Comparison of ENCODE assay signal across 10 mouse cellular contexts in the genomic region with DNA sequence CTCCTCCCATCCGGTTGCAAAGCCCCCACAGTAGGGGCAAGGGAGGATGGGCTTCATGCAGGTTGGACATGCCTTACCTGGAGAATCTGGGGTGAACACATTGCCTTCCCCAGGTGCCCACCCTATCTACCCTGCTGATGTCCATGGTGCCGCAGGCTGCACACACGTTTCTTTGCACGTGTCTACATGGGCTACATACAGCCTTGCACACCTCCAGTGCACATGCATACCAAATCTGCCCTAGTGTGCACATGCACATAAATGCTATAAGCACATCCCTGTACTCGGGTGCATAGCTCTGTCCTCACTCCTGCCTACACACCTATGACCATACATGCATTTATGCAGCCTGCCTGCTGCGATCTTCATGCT. TPM values are rescaled to one million over a fixed set of nuclear protein-coding genes. Genes with fewer than 3 reads are reported as not detected.
A peak's percentile ranks its signal among the peaks of the same experiment; 100 is the strongest.
DNase-seq lines count a peak whose midpoint lies in the region; ATAC-seq and TF ChIP-seq lines count a peak whose summit lies in the region.
"Had no signal": no experiment of that assay in that cellular context is flagged by ENCODE, and none has a peak within 500 bp of the region (broad histone marks: within the 10 kb centered on the region; RNA-seq: fewer than 3 reads in every experiment).

No protein-coding gene starts in this region.

- H3K27ac ChIP-seq in stomach, embryonic 14.5 days (ENCODE audit: low read length) = no peak overlapping the region
- H3K27ac ChIP-seq in stomach, postnatal 0 days (replicated peaks) = no peak overlapping the region
- H3K27ac ChIP-seq in limb, embryonic 15.5 days = no peak overlapping the region

- no peaks in the 10 kb centered on the region for H3K36me3 ChIP-seq in stomach, embryonic 14.5 days (ENCODE audit: control insufficient read depth, insufficient read depth, low read length)
- H3K36me3 ChIP-seq in stomach, postnatal 0 days (ENCODE audit: control insufficient read depth, insufficient read depth, low read length) = no peaks in the 10 kb centered on the region
- no peaks in the 10 kb centered on the region for H3K36me3 ChIP-seq in limb, embryonic 15.5 days

- TF ChIP-seq CTCF in stomach, postnatal 0 days (IDR thresholded peaks at IDR 0.05; ENCODE audit: low read depth) = no peak

- H3K9ac ChIP-seq in stomach, embryonic 14.5 days (replicated peaks; ENCODE audit: low read depth, low read length) = no peak overlapping the region
- H3K9ac ChIP-seq in stomach, postnatal 0 days (ENCODE audit: low read length) = no peak overlapping the region
- H3K9ac ChIP-seq in limb, embryonic 15.5 days = no peak overlapping the region

- H3K4me3 ChIP-seq in stomach, embryonic 14.5 days (ENCODE audit: low read depth, low read length) = peak overlapping the region; percentile 60; the same call in 1 of the 2 replicates
- H3K4me3 ChIP-seq in stomach, postnatal 0 days (ENCODE audit: low read depth, low read length) = no peak overlapping the region
- peak overlapping the region; percentile 69 for H3K4me3 ChIP-seq in limb, embryonic 15.5 days

- 70% methylated on average over 6 of the region's 6 CpGs for WGBS in stomach, embryonic 14.5 days
- 64% methylated on average over 6 of the region's 6 CpGs for WGBS in stomach, postnatal 0 days
- 63% methylated on average over 6 of the region's 6 CpGs for WGBS in limb, embryonic 15.5 days

- ATAC-seq in stomach, embryonic 14.5 days (ENCODE audit: insufficient number of reproducible peaks, insufficient read depth, low FRiP score, low read depth) = no peak
- ATAC-seq in stomach, postnatal 0 days (ENCODE audit: low FRiP score, low TSS enrichment) = no peak
- ATAC-seq in limb, embryonic 15.5 days (ENCODE audit: insufficient number of reproducible peaks, low FRiP score, low TSS enrichment, low read depth) = no peak

- no peaks in the 10 kb centered on the region for H3K9me3 ChIP-seq in stomach, embryonic 14.5 days (ENCODE audit: control insufficient read depth, low read depth, low read length)
- H3K9me3 ChIP-seq in stomach, postnatal 0 days (ENCODE audit: control insufficient read depth, low read length) = no peaks in the 10 kb centered on the region
- no peaks in the 10 kb centered on the region for H3K9me3 ChIP-seq in limb, embryonic 15.5 days

- H3K27me3 ChIP-seq in stomach, embryonic 14.5 days (ENCODE audit: control insufficient read depth, insufficient read depth, low read length) = peaks cover 10% of the 10 kb centered on the region; the same call in 1 of the 2 replicates
- peaks cover 2% of the 10 kb centered on the region; the same call in 1 of the 2 replicates for H3K27me3 ChIP-seq in stomach, postnatal 0 days (ENCODE audit: control insufficient read depth, insufficient read depth, low read length)
- peaks cover 36% of the 10 kb centered on the region for H3K27me3 ChIP-seq in limb, embryonic 15.5 days

- peak overlapping the region; percentile 99 for H3K4me2 ChIP-seq in stomach, embryonic 14.5 days (replicated peaks; ENCODE audit: low read depth, low read length)
- H3K4me2 ChIP-seq in stomach, postnatal 0 days (replicated peaks; ENCODE audit: low read depth) = no peak overlapping the region
- H3K4me2 ChIP-seq in limb, embryonic 15.5 days = peak overlapping the region; percentile 98

- peaks cover 21% of the 10 kb centered on the region; the same call in 1 of the 2 replicates for H3K4me1 ChIP-seq in stomach, embryonic 14.5 days (ENCODE audit: control insufficient read depth, insufficient read depth, low read length)
- peaks cover 5% of the 10 kb centered on the region; the same call in 1 of the 2 replicates for H3K4me1 ChIP-seq in stomach, postnatal 0 days (replicated peaks; ENCODE audit: control insufficient read depth, insufficient read depth)
- H3K4me1 ChIP-seq in limb, embryonic 15.5 days = peaks cover 41% of the 10 kb centered on the region

- TF ChIP-seq EP300 in stomach, postnatal 0 days (optimal IDR thresholded peaks at IDR 0.05) = no peak

- peak; percentile 54 to 68 for DNase-seq in cerebellum, postnatal 25 days
- DNase-seq in cerebellum, postnatal 10 days = no peak
- no peak for DNase-seq in stomach, postnatal 0 days (ENCODE audit: low spot score)
- DNase-seq in thymus, adult 18-20 months = no peak
- DNase-seq in frontal cortex, postnatal 36 days (ENCODE audit: low spot score in 2 of 2) = no peak
- DNase-seq in adrenal gland, adult 2 months = no peak
- DNase-seq: thymus, postnatal 25 days had no signal

RNA-seq across cellular contexts. Expression of a gene that starts 1.1 kb away (rescaled TPM):
- polyA plus RNA-seq in stomach, embryonic 14.5 days (2014; fragmentation: Nextera tagmentation; extraction: Ambion mirVana) = 2.1 and 3.6 TPM in 2 replicates
- polyA plus RNA-seq in stomach, postnatal 0 days (2015; fragmentation: Nextera tagmentation; extraction: Ambion mirVana) = 1.1 TPM in 2 replicates
- polyA plus RNA-seq in limb, embryonic 15.5 days (2015; fragmentation: Nextera tagmentation; extraction: Ambion mirVana) = 7.0 and 7.9 TPM in 2 replicates
- total RNA-seq in adrenal gland, adult 2 months (2021) = under 1 TPM; 0.14 to 0.23 TPM
- polyA plus RNA-seq in adrenal gland, adult 2 months (2012; rRNA removed) = 0.58 and 0.90 TPM in 2 replicates
- total RNA-seq: liver, adult 2 months had no signal
- polyA plus RNA-seq: liver, adult 2 months had no signal

RNA-seq across cellular contexts. Expression of a gene that starts 38.5 kb away (rescaled TPM):
- polyA plus RNA-seq in stomach, embryonic 14.5 days (2014; fragmentation: Nextera tagmentation; extraction: Ambion mirVana) = 12.3 and 15.2 TPM in 2 replicates
- polyA plus RNA-seq in stomach, postnatal 0 days (2015; fragmentation: Nextera tagmentation; extraction: Ambion mirVana) = 9.3 and 10.7 TPM in 2 replicates
- polyA plus RNA-seq in limb, embryonic 15.5 days (2015; fragmentation: Nextera tagmentation; extraction: Ambion mirVana) = 10.9 and 11.8 TPM in 2 replicates
- total RNA-seq in adrenal gland, adult 2 months (2021) = 10 to 100 TPM; 30.2 to 46.7 TPM
- 68.7 and 99.1 TPM in 2 replicates for polyA plus RNA-seq in adrenal gland, adult 2 months (2012; rRNA removed)

Comparison
In these comparisons a context has a peak if more than half of its experiments do, and no peak if none do; other contexts are left out.
1. DNase-seq: peak in cerebellum, postnatal 25 days (2 of 2); none in cerebellum, postnatal 10 days (0 of 2), stomach, postnatal 0 days (single experiment), thymus, adult 18-20 months (0 of 2), frontal cortex, postnatal 36 days (0 of 2) and adrenal gland, adult 2 months (single experiment).